Mouse (Mus musculus) lung, postnatal 0 days (tissue): ENCODE measurements around the gene Gm20388. TPM values are rescaled to one million over a fixed set of nuclear protein-coding genes. Genes with fewer than 3 reads are reported as not detected.
A peak's percentile ranks its signal among the peaks of the same experiment; 100 is the strongest.

Source experiments
- ATAC-seq: fragments of 200-750 bp; cut with Nextera tagmentation; 2 replicates; pipeline ENCODE4 v1.8.0; 2017; ENCODE audit warnings: moderate library complexity
- DNase-seq: peaks from one replicate; pipeline ENCODE4 v3.0.0-alpha.2; 2016; ENCODE audit warnings: low spot score
- H3K27ac ChIP-seq: fragments of 300-500 bp; sonication (generic); 2 replicates; pipeline ENCODE4 v1.5.1; 2014; ENCODE audit warnings: antibody characterized with exemption, mild to moderate bottlenecking, low read length, mixed read lengths
- H3K27me3 ChIP-seq: fragments of 300-500 bp; sonication (generic); replicated peaks from 2 replicates; pipeline ENCODE4 v1.6.1; 2014; ENCODE audit warnings: low read length, mixed read lengths; ENCODE audit not compliant: insufficient read depth
- H3K36me3 ChIP-seq: fragments of 300-500 bp; sonication (generic); 2 replicates; pipeline ENCODE4 v1.6.1; 2014; ENCODE audit warnings: low read length, mixed read lengths; ENCODE audit not compliant: insufficient read depth
- H3K4me1 ChIP-seq: fragments of 300-500 bp; sonication (generic); 2 replicates; pipeline ENCODE4 v1.6.1; 2014; ENCODE audit warnings: antibody characterized with exemption, low read depth, low read length, mixed read lengths; ENCODE audit not compliant: insufficient read depth
- H3K4me2 ChIP-seq: fragments of 300-500 bp; sonication (generic); replicated peaks from 2 replicates; pipeline ENCODE4 v1.6.1; 2014; ENCODE audit warnings: low read depth, mild to moderate bottlenecking, low read length, moderate library complexity, mixed read lengths
- H3K4me3 ChIP-seq: fragments of 300-500 bp; sonication (generic); 2 replicates; pipeline ENCODE4 v1.5.1; 2014; ENCODE audit warnings: low read depth, low read length
- H3K9ac ChIP-seq: fragments of 300-500 bp; sonication (generic); replicated peaks from 2 replicates; pipeline ENCODE4 v1.6.1; 2014; ENCODE audit warnings: low read depth, mild to moderate bottlenecking
- H3K9me3 ChIP-seq: fragments of 300-500 bp; sonication (generic); 2 replicates; pipeline ENCODE4 v1.6.1; 2016; ENCODE audit warnings: low read length, mixed read lengths
- CTCF ChIP-seq: IDR thresholded peaks from 2 replicates; pipeline ENCODE4 v1.5.1; 2016; ENCODE audit warnings: antibody characterized with exemption, mild to moderate bottlenecking
- EP300 ChIP-seq: IDR thresholded peaks from 2 replicates; pipeline ENCODE4 v1.6.1; 2016; ENCODE audit warnings: antibody characterized with exemption, mild to moderate bottlenecking, control low read depth
- WGBS: fragments of 180-500 bp; shearing (Covaris S2); extraction: QIAGEN DNeasy Blood & Tissue Kit; methylation state at CpG from one replicate; pipeline ENCODE4 v1.1.7; 2014; 5-methylcytosine and 5-hydroxymethylcytosine counted together
- polyA plus RNA-seq: library from polyadenylated mRNA; unstranded; fragments of >200 nt; fragmentation: Nextera tagmentation; extraction: Ambion mirVana; gene quantifications from 2 replicates; pipeline ENCODE4 v1.2.1, GENCODE M21; 2015

The Gm20388 gene
- polyA plus RNA-seq, 1 experiment from 2014 or later: not detected

- Histone ChIP-seq H3K4me3 (no peak overlapping the region), H3K9ac (no peak overlapping the region), H3K36me3 (peaks cover 8% of the 10 kb centered on the region; the same call in 1 of the 2 replicates), H3K27me3 (no peaks in the 10 kb centered on the region), H3K4me1 (no peaks in the 10 kb centered on the region), H3K4me2 (no peak overlapping the region), H3K9me3 (no peaks in the 10 kb centered on the region), H3K27ac (no peak overlapping the region)
- ATAC-seq (peak; percentile 35; the same call in 1 of the 2 replicates), DNase-seq (peak; percentile 43)
- 84% methylated on average over 13 of the region's 13 CpGs for WGBS
- TF ChIP-seq CTCF (no peak), EP300 (no peak)
Observed at GRCm38 (mm10) chr8:121806126-121806525, 1895.5 kb downstream of the Gm20388 start.

GRCm38 (mm10) chr8:121808032-121808431 is 1897.4 kb downstream of the Gm20388 start:
- Histone ChIP-seq H3K27me3 (no peaks in the 10 kb centered on the region), H3K27ac (no peak overlapping the region), H3K4me3 (no peak overlapping the region), H3K9ac (no peak overlapping the region), H3K4me1 (no peaks in the 10 kb centered on the region), H3K36me3 (peaks cover 8% of the 10 kb centered on the region; the same call in 1 of the 2 replicates), H3K9me3 (no peaks in the 10 kb centered on the region), H3K4me2 (no peak overlapping the region)
- TF ChIP-seq EP300 (no peak), CTCF (peak; percentile 37)
- ATAC-seq: no peak
- no peak for DNase-seq
- 71% methylated on average over 11 of the region's 11 CpGs for WGBS

- WGBS: 90% methylated on average over 11 of the region's 11 CpGs
- Histone ChIP-seq H3K4me2 (no peak overlapping the region), H3K9me3 (no peaks in the 10 kb centered on the region), H3K4me1 (no peaks in the 10 kb centered on the region), H3K36me3 (peaks cover 9% of the 10 kb centered on the region; the same call in 1 of the 2 replicates), H3K27me3 (no peaks in the 10 kb centered on the region), H3K4me3 (no peak overlapping the region), H3K27ac (no peak overlapping the region), H3K9ac (no peak overlapping the region)
- ATAC-seq (no peak), DNase-seq (no peak)
- TF ChIP-seq EP300 (no peak), CTCF (no peak)
Observed at GRCm38 (mm10) chr8:121809524-121810155, 1899.0 kb downstream of the Gm20388 start.

GRCm38 (mm10) chr8:121811502-121811901 is 1900.9 kb downstream of the Gm20388 start:
- no peak overlapping the region for H3K27ac ChIP-seq
- no peak overlapping the region for H3K9ac ChIP-seq
- WGBS: 96% methylated on average over 3 of the region's 3 CpGs
- no peak for ATAC-seq
- TF ChIP-seq EP300 (no peak), CTCF (no peak)
- H3K36me3 ChIP-seq: 0 out of 2 replicates have a peak, but pooled peaks cover 5% of the 10 kb centered on the region
- H3K4me2 ChIP-seq: no peak overlapping the region
- H3K4me1 ChIP-seq: no peaks in the 10 kb centered on the region
- no peak overlapping the region for H3K4me3 ChIP-seq
- no peak for DNase-seq
- H3K27me3 ChIP-seq: no peaks in the 10 kb centered on the region
- no peaks in the 10 kb centered on the region for H3K9me3 ChIP-seq

- no peak for DNase-seq
- Histone ChIP-seq H3K27ac (no peak overlapping the region), H3K4me2 (no peak overlapping the region), H3K36me3 (0 out of 2 replicates have a peak, but pooled peaks cover 5% of the 10 kb centered on the region), H3K27me3 (no peaks in the 10 kb centered on the region), H3K4me1 (no peaks in the 10 kb centered on the region), H3K9ac (no peak overlapping the region), H3K9me3 (no peaks in the 10 kb centered on the region), H3K4me3 (no peak overlapping the region)
- ATAC-seq: no peak
- WGBS: 93% methylated on average over 12 of the region's 12 CpGs
- no peak for TF ChIP-seq CTCF
- no peak for TF ChIP-seq EP300
Observed at GRCm38 (mm10) chr8:121811931-121812570, 1901.4 kb downstream of the Gm20388 start.

- 75% methylated on average over 7 of the region's 7 CpGs for WGBS
- Histone ChIP-seq H3K9me3 (no peaks in the 10 kb centered on the region), H3K27me3 (no peaks in the 10 kb centered on the region), H3K36me3 (0 out of 2 replicates have a peak, but pooled peaks cover 5% of the 10 kb centered on the region), H3K9ac (no peak overlapping the region), H3K4me3 (no peak overlapping the region), H3K4me1 (no peaks in the 10 kb centered on the region), H3K4me2 (no peak overlapping the region), H3K27ac (no peak overlapping the region)
- DNase-seq: no peak
- no peak for ATAC-seq
- TF ChIP-seq CTCF (no peak), EP300 (no peak)
Observed at GRCm38 (mm10) chr8:121818226-121818625, 1907.6 kb downstream of the Gm20388 start.
